Mouse (Mus musculus) embryonic facial prominence, embryonic 12.5 days (tissue): ENCODE measurements around the gene Gm16427. TPM values are rescaled to one million over a fixed set of nuclear protein-coding genes. Genes with fewer than 3 reads are reported as not detected.
"Not testable (repeated sequence)": the region's sequence is repeated elsewhere in the genome, so short reads cannot be mapped to it uniquely, and the experiment has no call there.

ENCODE experiments used
- ATAC-seq: fragments of 200-750 bp; cut with Nextera tagmentation; 2 replicates; pipeline ENCODE4 v1.8.0; 2017; ENCODE audit not compliant: insufficient number of reproducible peaks, insufficient read depth, low FRiP score, low TSS enrichment
- H3K27ac ChIP-seq: fragments of 300-500 bp; sonication (generic); 2 replicates; pipeline ENCODE4 v1.5.1; 2016; ENCODE audit warnings: mild to moderate bottlenecking
- H3K27me3 ChIP-seq: fragments of 300-500 bp; sonication (generic); 2 replicates; pipeline ENCODE4 v1.6.1; 2016; ENCODE audit warnings: mild to moderate bottlenecking, moderate library complexity
- H3K36me3 ChIP-seq: fragments of 300-500 bp; sonication (generic); 2 replicates; pipeline ENCODE4 v1.6.1; 2016; ENCODE audit warnings: mild to moderate bottlenecking
- H3K4me1 ChIP-seq: fragments of 300-500 bp; sonication (generic); 2 replicates; pipeline ENCODE4 v1.6.1; 2016
- H3K4me2 ChIP-seq: fragments of 300-500 bp; sonication (generic); replicated peaks from 2 replicates; pipeline ENCODE4 v1.6.1; 2016; ENCODE audit warnings: mild to moderate bottlenecking, moderate library complexity
- H3K4me3 ChIP-seq: fragments of 300-500 bp; sonication (generic); 2 replicates; pipeline ENCODE4 v1.5.1; 2016; ENCODE audit warnings: mild to moderate bottlenecking
- H3K9ac ChIP-seq: fragments of 300-500 bp; sonication (generic); 2 replicates; pipeline ENCODE4 v1.6.1; 2016; ENCODE audit warnings: mild to moderate bottlenecking, moderate library complexity
- H3K9me3 ChIP-seq: fragments of 300-500 bp; sonication (generic); 2 replicates; pipeline ENCODE4 v1.6.1; 2016; ENCODE audit warnings: mild to moderate bottlenecking, moderate library complexity
- WGBS: fragments of 180-500 bp; shearing (Covaris S2); methylation state at CpG from one replicate; pipeline ENCODE4 v1.1.7; 2016; 5-methylcytosine and 5-hydroxymethylcytosine counted together
- polyA plus RNA-seq: library from polyadenylated mRNA; unstranded; fragments of >200 nt; fragmentation: Nextera tagmentation; extraction: Ambion mirVana; gene quantifications from 2 replicates; pipeline ENCODE4 v1.2.1, GENCODE M21; 2016

Gene Gm16427
- not detected in 2 replicates for polyA plus RNA-seq

DNA sequence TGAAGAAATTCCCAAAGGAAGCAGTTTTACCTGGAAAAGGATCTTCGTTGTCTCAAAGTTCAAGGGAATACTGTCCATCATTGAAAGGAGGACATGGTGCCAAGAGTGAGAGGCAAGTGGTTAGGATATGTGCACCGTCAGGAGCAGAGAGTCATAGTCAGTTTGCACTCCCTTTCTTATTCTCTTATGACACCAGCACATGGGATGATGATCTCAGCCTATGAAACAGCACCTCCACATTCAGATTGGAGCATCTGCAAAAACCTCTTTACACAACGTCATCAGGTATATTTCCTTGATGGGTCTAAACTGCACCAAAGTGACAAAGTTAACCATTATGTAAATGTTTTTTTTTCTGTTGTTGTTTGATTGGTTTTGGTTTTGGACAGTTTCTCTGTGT is at the start of gene Gm16427:
TSS of gene Gm16427 (minus strand) at position 101 of the 400 bp plus-strand sequence.
- 78% methylated on average over 2 of the region's 3 CpGs for WGBS
- ATAC-seq, H3K4me3 ChIP-seq, H3K4me2 ChIP-seq, H3K36me3 ChIP-seq, H3K4me1 ChIP-seq, H3K27ac ChIP-seq, H3K27me3 ChIP-seq, H3K9ac ChIP-seq, H3K9me3 ChIP-seq: not testable (repeated sequence)

Other genes with a start within 250 kb of the Gm16427 start
- not detected in 2 replicates for gene C87414, start 131.4 kb upstream of the Gm16427 start, polyA plus RNA-seq